Mouse (Mus musculus) ES-CJ7 (cell line): ENCODE results near the gene Atp8a2.
"Not testable (repeated sequence)": the region's sequence is repeated elsewhere in the genome, so short reads cannot be mapped to it uniquely, and the experiment has no call there.

ENCODE experiments used
- DNase-seq: peaks from one replicate; pipeline ENCODE4 v3.0.0; 2011; ENCODE audit warnings: low read depth, low spot score

Atp8a2 gene

GRCm38 (mm10) chr14:59783348-59784341 lies 413.3 kb downstream of the Atp8a2 start:
- DNase-seq, result no peak

- DNase-seq, result no peak
Measured at GRCm38 (mm10) chr14:59780391-59780790, 416.6 kb downstream of the Atp8a2 start.

- no peak for DNase-seq
Measured at GRCm38 (mm10) chr14:59762227-59762626, 434.8 kb downstream of the Atp8a2 start.

GRCm38 (mm10) chr14:59759900-59760493 lies 437.0 kb downstream of the Atp8a2 start:
- no peak for DNase-seq

GRCm38 (mm10) chr14:59759196-59759839 lies 437.7 kb downstream of the Atp8a2 start:
- no peak for DNase-seq

GRCm38 (mm10) chr14:59752401-59752800 lies 444.6 kb downstream of the Atp8a2 start:
- no peak for DNase-seq

GRCm38 (mm10) chr14:59750005-59750404 lies 447.0 kb downstream of the Atp8a2 start:
- no peak for DNase-seq

GRCm38 (mm10) chr14:59745676-59746075 lies 451.3 kb downstream of the Atp8a2 start:
- no peak for DNase-seq

- DNase-seq, result no peak
Measured at GRCm38 (mm10) chr14:59741752-59742151, 455.2 kb downstream of the Atp8a2 start.

- no peak for DNase-seq
Measured at GRCm38 (mm10) chr14:59739446-59739845, 457.5 kb downstream of the Atp8a2 start.

- no peak for DNase-seq
Measured at GRCm38 (mm10) chr14:59737734-59738294, 459.2 kb downstream of the Atp8a2 start.

GRCm38 (mm10) chr14:59736861-59737700 lies 459.9 kb downstream of the Atp8a2 start:
- DNase-seq, result peak; percentile 76

- peak; percentile 17 for DNase-seq
Measured at GRCm38 (mm10) chr14:59730043-59730390, 467.0 kb downstream of the Atp8a2 start.

GRCm38 (mm10) chr14:59729298-59730042 lies 467.5 kb downstream of the Atp8a2 start:
- no peak for DNase-seq

GRCm38 (mm10) chr14:59727016-59727415 lies 470.0 kb downstream of the Atp8a2 start:
- DNase-seq, result no peak

GRCm38 (mm10) chr14:59723163-59723562 lies 473.8 kb downstream of the Atp8a2 start:
- no peak for DNase-seq

- no peak for DNase-seq
Measured at GRCm38 (mm10) chr14:59721957-59722356, 475.0 kb downstream of the Atp8a2 start.

- DNase-seq, result no peak
Measured at GRCm38 (mm10) chr14:59721356-59721755, 475.6 kb downstream of the Atp8a2 start.

- no peak for DNase-seq
Measured at GRCm38 (mm10) chr14:59720386-59720785, 476.6 kb downstream of the Atp8a2 start.

GRCm38 (mm10) chr14:59716443-59717085 lies 480.4 kb downstream of the Atp8a2 start:
- DNase-seq, result not testable (repeated sequence)
